Mouse (Mus musculus) activated CD4-positive, CD25-positive, alpha-beta regulatory T cell, adult 4 months (primary cell): ENCODE results near the gene Adgrg7. TPM values are rescaled to one million over a fixed set of nuclear protein-coding genes. Genes with fewer than 3 reads are reported as not detected.

Experiments used
- ATAC-seq: one replicate; pipeline ENCODE4 v1.8.0; 2017
- polyA plus RNA-seq, 2 experiments: library from polyadenylated mRNA; unstranded; fragments of 100-300 nt; shearing (Covaris generic); gene quantifications; one replicate each; pipeline ENCODE4 v1.2.1; 2017

Adgrg7 gene
- polyA plus RNA-seq, 2 experiments from 2014 or later = not detected

DNA sequence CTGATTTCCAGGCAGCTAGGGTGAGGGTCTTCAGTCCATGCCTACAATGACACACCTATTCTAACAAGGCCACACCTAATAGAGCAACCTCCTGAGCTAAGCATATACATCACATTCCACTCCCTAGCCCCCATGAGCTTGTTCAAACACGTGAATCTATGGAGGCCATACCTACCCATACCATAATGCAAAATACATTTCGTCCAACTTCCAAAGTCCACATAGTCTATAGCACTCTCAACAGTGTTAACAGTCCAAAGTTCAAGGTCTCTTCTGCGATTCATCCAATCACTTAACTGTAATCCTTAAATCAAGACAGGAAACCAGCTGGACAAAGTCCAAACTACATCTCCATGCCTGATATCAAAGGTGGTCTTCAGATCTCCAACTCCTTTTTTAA lies 85.6 kb downstream of the Adgrg7 start:
- ATAC-seq = no peak

DNA sequence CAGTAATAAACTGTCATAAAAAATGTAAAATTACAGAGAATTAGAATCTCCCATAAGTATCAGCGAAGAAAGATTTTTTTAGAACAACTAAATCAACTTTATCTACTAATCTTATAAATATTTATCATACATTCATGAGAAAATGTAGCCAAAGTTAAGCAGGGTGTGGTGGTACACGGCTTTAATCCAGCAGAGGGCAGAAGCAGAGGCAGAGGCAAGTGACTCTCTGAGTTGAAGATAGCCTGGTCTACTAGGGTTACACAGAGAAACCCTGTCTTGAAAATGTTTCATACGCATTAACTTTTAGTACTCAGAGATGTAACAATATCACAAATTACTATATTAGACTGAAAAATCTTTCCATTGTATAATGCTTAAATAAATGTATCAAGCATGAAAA lies 89.9 kb downstream of the Adgrg7 start:
- ATAC-seq = no peak

DNA sequence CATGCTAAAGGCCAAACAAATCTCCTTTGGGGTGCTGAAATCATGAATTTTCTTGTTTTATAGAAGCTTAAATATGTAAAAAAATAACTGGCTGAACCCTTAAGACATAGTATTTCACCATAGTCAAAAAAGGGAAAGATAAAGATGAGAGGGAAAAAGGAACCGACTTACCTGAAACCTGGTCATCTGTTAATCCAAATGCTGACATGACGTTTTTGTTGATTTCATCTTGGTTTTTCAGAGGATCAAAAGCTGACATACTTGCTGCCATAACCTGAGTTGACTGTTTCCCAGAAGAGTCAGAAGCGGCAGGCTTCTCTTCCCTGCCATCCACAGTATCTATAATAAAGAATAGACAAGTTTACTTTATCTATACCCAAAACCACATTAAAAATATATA lies 94.8 kb downstream of the Adgrg7 start:
- no peak for ATAC-seq

DNA sequence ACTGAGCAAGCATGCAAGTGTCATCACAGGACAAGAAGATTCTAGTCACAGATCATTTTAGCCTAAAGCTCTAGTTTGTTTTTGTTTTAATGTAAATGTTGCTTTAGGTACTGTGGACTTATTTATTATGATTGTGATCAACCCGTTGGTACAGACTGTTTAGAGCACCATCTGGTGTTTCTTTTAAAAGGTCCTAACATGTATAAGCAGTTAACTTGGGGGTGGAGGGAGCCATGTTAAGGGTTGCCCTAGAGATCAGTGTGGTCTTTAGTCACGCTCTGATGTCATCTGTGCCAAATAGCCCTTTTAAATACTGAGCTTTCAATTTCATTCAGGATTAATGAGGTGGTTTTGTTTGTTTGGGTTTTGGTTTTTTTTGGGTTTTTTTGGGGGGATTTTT lies 99.2 kb downstream of the Adgrg7 start:
- ATAC-seq = no peak

DNA sequence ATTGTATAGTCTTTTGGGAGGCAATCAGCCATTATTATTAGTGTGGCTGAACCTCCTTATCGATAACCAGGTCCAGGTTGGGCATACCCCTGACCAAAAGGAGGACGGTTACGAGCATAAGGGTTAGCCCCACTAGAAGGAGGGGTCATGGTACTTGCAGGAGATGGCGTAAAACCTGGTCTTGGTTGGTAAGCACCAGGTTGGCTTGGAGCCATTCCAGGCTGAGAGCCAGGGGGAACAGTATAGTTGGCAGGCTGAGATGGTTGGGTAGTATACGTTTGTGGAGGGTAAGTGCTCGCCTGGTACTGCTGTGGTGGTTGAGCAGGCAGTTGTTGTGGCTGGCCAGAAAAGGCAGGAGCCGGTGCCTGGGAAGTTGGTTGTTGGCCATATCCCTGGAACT lies 104.9 kb downstream of the Adgrg7 start:
- no peak for ATAC-seq

DNA sequence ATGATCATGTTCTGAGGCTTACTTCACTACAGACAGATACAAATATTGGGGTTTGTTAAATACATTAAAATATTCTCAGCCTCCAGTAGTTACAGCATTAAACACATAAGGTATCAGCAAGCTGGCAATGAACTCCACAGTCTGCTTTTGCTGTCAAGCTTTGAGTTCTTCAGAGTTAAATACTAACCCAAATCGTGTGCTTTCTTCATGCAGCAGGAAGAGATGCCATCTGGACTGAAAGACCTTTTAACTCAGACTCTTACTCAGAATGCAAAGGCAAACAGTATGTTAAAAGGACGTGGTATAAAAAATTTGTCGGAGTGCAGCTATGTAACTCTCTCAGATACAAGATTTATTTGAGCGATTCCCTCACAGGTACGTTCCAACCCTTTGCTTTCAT lies 108.9 kb downstream of the Adgrg7 start:
- no peak for ATAC-seq

DNA sequence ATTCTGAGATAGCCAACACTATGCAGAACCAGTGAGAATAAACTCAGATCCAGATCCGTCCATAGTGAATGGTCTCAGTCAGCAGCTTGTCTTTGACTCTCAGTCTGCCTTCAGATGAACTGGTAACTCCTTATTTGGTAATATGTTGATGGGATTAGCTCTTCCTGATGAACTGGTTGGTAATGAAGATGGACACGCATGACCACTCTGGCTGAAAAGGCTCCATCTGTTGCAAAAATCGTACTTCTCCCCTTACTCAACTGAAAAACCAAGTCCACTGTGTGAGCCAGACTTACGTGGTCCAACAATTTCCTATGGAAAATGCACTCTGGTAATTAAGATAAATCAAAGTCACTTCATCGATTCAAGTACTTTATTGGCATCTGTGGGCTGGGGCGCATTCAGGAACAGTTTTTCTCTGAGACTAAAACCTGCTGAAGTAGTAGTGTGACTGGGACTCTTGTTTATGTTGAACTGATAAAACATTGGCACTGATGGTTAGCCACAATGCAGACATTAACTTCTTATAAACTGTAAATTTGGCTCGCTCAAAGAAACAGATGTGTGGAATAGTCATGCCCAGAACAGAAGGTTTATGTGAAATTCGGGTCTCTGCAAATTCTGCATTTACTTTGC lies 114.5 kb downstream of the Adgrg7 start:
- ATAC-seq = no peak

DNA sequence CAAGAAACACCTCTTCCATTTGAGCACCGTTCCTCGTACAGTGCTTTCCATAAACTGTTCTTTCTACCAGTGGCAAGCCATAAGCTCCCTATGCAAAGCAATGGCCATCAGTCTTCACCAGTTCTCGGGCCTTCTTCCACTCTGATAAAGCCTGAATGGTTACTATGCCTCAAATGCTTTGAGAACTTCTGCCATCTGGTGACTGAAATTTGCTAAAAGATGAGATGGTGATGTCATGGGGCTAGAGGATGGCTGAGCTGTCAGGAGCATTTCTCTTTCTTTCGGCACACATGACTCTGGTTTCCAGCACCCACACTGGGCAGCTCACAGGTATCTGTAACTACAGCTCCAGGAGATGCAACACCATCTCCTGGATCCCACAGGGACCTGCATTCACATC lies 118.5 kb downstream of the Adgrg7 start:
- ATAC-seq = no peak

Other genes with a start within 250 kb of the Adgrg7 start
- 10 to 100 TPM; 65.8 to 69.2 TPM for gene Tfg, start 78.4 kb downstream of the Adgrg7 start, polyA plus RNA-seq
- not detected for gene Tmem45a, start 90.3 kb upstream of the Adgrg7 start, polyA plus RNA-seq
- gene Lnp1, start 132.2 kb upstream of the Adgrg7 start, polyA plus RNA-seq = not detected